Mouse (Mus musculus): Measurements from ENCODE around the gene Rapgef4. TPM values are rescaled to one million over a fixed set of nuclear protein-coding genes. Genes with fewer than 3 reads are reported as not detected.

Rapgef4 gene
- total and polyA plus RNA-seq, 2 experiments from 2014 or later, result 5.3 to 5.5 TPM

DNA sequence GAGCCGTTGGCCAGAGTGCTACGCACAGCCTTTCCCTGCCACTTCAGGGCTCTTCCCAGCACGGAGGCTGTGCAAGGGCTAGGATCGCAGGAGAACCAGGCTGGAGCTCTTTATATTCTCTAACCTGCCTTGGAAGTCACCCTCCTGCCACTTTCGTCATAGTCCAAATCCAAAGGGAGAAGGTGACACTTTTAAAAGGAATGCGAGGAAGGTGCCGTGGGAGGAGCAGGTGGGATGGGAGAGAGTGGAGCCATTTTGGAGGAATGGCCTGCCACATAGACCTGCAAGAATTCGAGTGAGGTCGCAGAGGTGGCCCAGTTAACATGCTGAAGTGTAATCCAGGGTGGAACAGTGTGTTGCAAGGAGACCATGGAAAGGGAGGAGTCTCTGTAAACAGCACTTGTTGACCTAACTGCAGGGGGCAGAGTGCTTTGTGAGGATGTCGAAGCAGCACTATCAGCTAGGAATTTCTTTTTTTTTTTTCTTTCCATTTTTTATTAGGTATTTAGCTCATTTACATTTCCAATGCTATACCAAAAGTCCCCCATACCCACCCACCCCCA lies 94.0 kb downstream of the Rapgef4 start:
- Histone ChIP-seq H3K4me1 (ENCODE audit: control insufficient read depth, insufficient read depth) (no peaks in the 10 kb centered on the region), H3K4me2 (ENCODE audit: low read depth, low read length) (no peak overlapping the region), H3K9me3 (replicated peaks; ENCODE audit: control insufficient read depth, low read length) (no peaks in the 10 kb centered on the region), H3K36me3 (replicated peaks; ENCODE audit: control insufficient read depth, insufficient read depth, low read length) (no peaks in the 10 kb centered on the region), H3K27me3 (ENCODE audit: control insufficient read depth, insufficient read depth, low read length) (no peaks in the 10 kb centered on the region), H3K4me3 (ENCODE audit: low read depth, low read length) (no peak overlapping the region), H3K27ac (ENCODE audit: low read depth) (no peak overlapping the region), H3K9ac (replicated peaks; ENCODE audit: low read depth, low read length) (no peak overlapping the region)
- DNase-seq (ENCODE audit: low spot score) (no peak), ATAC-seq (ENCODE audit: insufficient read depth, low read depth) (no peak)
- 79% methylated on average over 10 of the region's 10 CpGs for WGBS
- TF ChIP-seq EP300 (IDR thresholded peaks at IDR 0.05; ENCODE audit: low read depth) (no peak), CTCF (IDR thresholded peaks at IDR 0.05; ENCODE audit: low read depth) (no peak)

DNA sequence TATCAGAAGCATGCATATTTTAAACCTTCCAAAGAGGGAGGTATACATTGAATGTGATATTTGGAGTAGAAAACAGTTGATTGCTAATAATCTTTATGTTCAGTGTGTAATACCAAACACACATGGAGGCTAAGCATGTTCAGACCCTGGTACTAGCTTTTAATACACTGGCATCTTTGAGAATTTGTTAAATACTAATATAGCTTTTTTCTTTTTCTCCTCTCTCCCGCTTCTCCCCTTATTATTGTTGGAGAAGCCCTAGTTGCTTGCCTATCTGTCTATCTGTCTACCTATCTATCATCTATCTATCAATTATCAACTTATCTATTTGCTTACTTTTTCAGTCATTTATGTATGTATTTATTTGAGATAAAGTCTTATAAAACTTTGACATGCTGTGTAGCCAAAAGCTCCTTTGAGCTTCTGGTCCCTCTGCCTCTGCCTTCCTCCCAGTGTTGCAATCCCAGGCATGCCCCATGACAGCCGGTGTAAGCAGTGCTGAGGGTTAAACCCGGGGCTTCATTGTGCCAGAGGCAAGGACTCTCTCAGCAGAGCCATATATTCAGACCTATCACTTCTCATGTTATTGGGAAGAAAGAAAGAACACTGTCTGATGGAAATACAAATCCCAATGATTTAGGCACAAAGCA lies 96.6 kb downstream of the Rapgef4 start:
- H3K27ac ChIP-seq (ENCODE audit: low read depth), result no peak overlapping the region
- TF ChIP-seq CTCF (IDR thresholded peaks at IDR 0.05; ENCODE audit: low read depth), result no peak
- no peak for TF ChIP-seq EP300 (IDR thresholded peaks at IDR 0.05; ENCODE audit: low read depth)
- H3K27me3 ChIP-seq (ENCODE audit: control insufficient read depth, insufficient read depth, low read length), result no peaks in the 10 kb centered on the region
- ATAC-seq (ENCODE audit: insufficient read depth, low read depth) (no peak), DNase-seq (ENCODE audit: low spot score) (no peak)
- H3K4me2 ChIP-seq (ENCODE audit: low read depth, low read length), result no peak overlapping the region
- H3K9ac ChIP-seq (replicated peaks; ENCODE audit: low read depth, low read length), result no peak overlapping the region
- no peaks in the 10 kb centered on the region for H3K36me3 ChIP-seq (replicated peaks; ENCODE audit: control insufficient read depth, insufficient read depth, low read length)
- no peaks in the 10 kb centered on the region for H3K9me3 ChIP-seq (replicated peaks; ENCODE audit: control insufficient read depth, low read length)
- WGBS, result 85% methylated on average over 3 of the region's 3 CpGs
- H3K4me1 ChIP-seq (ENCODE audit: control insufficient read depth, insufficient read depth), result no peaks in the 10 kb centered on the region
- H3K4me3 ChIP-seq (ENCODE audit: low read depth, low read length), result no peak overlapping the region

DNA sequence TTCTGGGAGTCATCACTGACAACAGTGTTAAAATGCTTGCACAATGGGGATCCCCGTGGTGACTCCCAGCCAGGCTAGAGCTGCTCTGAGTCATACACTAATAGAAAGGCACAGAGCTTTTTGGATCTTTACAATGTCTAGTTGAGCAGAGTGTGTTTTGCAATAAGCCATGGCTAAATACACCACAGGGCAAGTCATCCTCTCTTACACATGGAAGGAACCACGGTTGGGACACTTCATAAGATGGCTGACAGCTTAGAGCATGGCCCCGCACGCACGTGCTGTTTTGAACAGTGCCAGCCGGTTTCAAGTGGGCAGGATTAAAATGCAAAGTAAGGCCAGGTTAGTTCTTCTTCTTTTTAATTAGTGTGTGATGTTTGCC lies 97.1 kb downstream of the Rapgef4 start:
- Histone ChIP-seq H3K4me3 (ENCODE audit: low read depth, low read length) (no peak overlapping the region), H3K9me3 (replicated peaks; ENCODE audit: control insufficient read depth, low read length) (no peaks in the 10 kb centered on the region), H3K36me3 (replicated peaks; ENCODE audit: control insufficient read depth, insufficient read depth, low read length) (no peaks in the 10 kb centered on the region), H3K27ac (ENCODE audit: low read depth) (no peak overlapping the region), H3K27me3 (ENCODE audit: control insufficient read depth, insufficient read depth, low read length) (no peaks in the 10 kb centered on the region), H3K4me1 (ENCODE audit: control insufficient read depth, insufficient read depth) (no peaks in the 10 kb centered on the region), H3K4me2 (ENCODE audit: low read depth, low read length) (no peak overlapping the region), H3K9ac (replicated peaks; ENCODE audit: low read depth, low read length) (no peak overlapping the region)
- ATAC-seq (ENCODE audit: insufficient read depth, low read depth) (no peak), DNase-seq (ENCODE audit: low spot score) (no peak)
- TF ChIP-seq CTCF (IDR thresholded peaks at IDR 0.05; ENCODE audit: low read depth) (no peak), EP300 (IDR thresholded peaks at IDR 0.05; ENCODE audit: low read depth) (no peak)
- WGBS, result 79% methylated on average over 6 of the region's 6 CpGs

DNA sequence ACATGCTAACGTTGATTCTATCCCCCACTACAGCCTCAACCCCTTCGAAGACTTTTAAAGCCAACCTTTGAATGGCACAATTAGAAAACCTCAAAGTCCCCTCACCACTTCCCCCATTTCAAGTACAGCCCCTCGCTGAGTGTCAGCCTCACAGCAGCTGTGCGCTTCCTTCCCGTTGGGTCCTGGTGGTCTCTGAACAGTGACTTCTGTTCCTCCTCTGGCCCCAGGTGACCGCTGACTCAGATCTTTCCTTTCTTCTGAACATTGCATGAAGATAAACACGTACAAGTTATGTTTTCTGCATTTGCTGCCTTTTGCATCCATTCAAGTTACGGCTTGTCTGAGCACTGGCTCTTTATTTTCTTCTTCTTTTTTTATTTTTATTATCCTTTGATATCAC lies 98.1 kb downstream of the Rapgef4 start:
- no peak for ATAC-seq (ENCODE audit: insufficient read depth, low read depth)
- Histone ChIP-seq H3K9ac (replicated peaks; ENCODE audit: low read depth, low read length) (no peak overlapping the region), H3K9me3 (replicated peaks; ENCODE audit: control insufficient read depth, low read length) (no peaks in the 10 kb centered on the region), H3K27ac (ENCODE audit: low read depth) (no peak overlapping the region), H3K27me3 (ENCODE audit: control insufficient read depth, insufficient read depth, low read length) (no peaks in the 10 kb centered on the region), H3K4me2 (ENCODE audit: low read depth, low read length) (no peak overlapping the region), H3K4me1 (ENCODE audit: control insufficient read depth, insufficient read depth) (no peaks in the 10 kb centered on the region), H3K4me3 (ENCODE audit: low read depth, low read length) (no peak overlapping the region), H3K36me3 (replicated peaks; ENCODE audit: control insufficient read depth, insufficient read depth, low read length) (no peaks in the 10 kb centered on the region)
- 73% methylated on average over 8 of the region's 8 CpGs for WGBS
- TF ChIP-seq CTCF (IDR thresholded peaks at IDR 0.05; ENCODE audit: low read depth), result no peak
- DNase-seq (ENCODE audit: low spot score), result no peak

DNA sequence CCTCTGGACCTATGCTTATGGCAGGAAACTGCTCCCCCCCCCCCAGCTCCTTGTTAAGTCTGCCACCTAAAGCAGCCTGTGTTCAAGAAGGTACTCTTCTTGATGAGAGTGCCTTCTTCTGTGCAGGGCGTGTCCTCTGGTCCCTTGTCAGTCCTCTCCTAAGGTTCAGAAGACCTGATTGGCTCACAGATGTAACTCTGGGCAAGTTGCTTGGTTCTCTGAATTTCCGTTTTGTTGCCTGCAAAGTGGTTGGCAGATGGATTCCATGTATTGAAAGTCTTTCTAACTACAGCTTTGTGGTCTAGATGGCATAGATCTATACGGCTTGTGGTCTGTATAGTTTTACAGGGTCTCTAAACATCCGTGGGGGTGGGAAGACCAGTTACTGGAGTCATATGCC lies 101.8 kb downstream of the Rapgef4 start:
- DNase-seq (ENCODE audit: low spot score), result no peak
- no peaks in the 10 kb centered on the region for H3K36me3 ChIP-seq (replicated peaks; ENCODE audit: control insufficient read depth, insufficient read depth, low read length)
- no peaks in the 10 kb centered on the region for H3K9me3 ChIP-seq (replicated peaks; ENCODE audit: control insufficient read depth, low read length)

DNA sequence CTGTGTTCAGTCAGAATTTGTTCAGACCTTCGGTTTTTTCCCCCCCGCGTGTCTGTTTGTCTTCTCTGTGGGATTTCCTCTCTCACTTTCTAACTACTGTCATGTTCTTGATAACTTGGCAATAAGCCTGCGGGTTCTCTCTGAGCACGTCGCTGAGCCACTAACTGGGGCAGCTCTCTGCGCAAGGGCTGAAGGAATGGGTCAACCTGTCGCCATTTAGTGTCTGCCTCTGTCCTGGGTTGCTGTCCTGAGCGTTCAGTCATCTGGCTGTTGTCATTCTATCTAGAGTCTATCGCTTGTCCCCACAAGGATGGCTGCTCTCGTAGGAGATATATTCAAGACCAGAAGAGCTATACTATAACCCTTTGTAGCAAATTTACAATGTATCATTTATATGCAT lies 107.8 kb downstream of the Rapgef4 start:
- 0 out of 2 replicates have a peak overlapping the region, but pooled peaks have one; percentile 9 for H3K4me2 ChIP-seq (ENCODE audit: low read depth, low read length)
- no peaks in the 10 kb centered on the region for H3K9me3 ChIP-seq (replicated peaks; ENCODE audit: control insufficient read depth, low read length)
- ATAC-seq (ENCODE audit: insufficient read depth, low read depth) (no peak), DNase-seq (ENCODE audit: low spot score) (no peak)
- H3K27ac ChIP-seq (ENCODE audit: low read depth), result no peak overlapping the region
- H3K4me1 ChIP-seq (ENCODE audit: control insufficient read depth, insufficient read depth), result 0 out of 2 replicates have a peak, but pooled peaks cover 4% of the 10 kb centered on the region
- no peaks in the 10 kb centered on the region for H3K27me3 ChIP-seq (ENCODE audit: control insufficient read depth, insufficient read depth, low read length)
- H3K4me3 ChIP-seq (ENCODE audit: low read depth, low read length), result no peak overlapping the region
- H3K9ac ChIP-seq (replicated peaks; ENCODE audit: low read depth, low read length), result no peak overlapping the region
- 40% methylated on average over 11 of the region's 11 CpGs for WGBS
- no peaks in the 10 kb centered on the region for H3K36me3 ChIP-seq (replicated peaks; ENCODE audit: control insufficient read depth, insufficient read depth, low read length)
- TF ChIP-seq CTCF (IDR thresholded peaks at IDR 0.05; ENCODE audit: low read depth) (no peak), EP300 (IDR thresholded peaks at IDR 0.05; ENCODE audit: low read depth) (no peak)

More for the DNA sequence above, 101.8 kb downstream of the Rapgef4 start:
- H3K4me3 ChIP-seq (ENCODE audit: low read depth, low read length), result no peak overlapping the region
- no peaks in the 10 kb centered on the region for H3K4me1 ChIP-seq (ENCODE audit: control insufficient read depth, insufficient read depth)
- H3K27ac ChIP-seq (ENCODE audit: low read depth), result no peak overlapping the region
- ATAC-seq (ENCODE audit: insufficient read depth, low read depth), result no peak
- 81% methylated on average over 4 of the region's 4 CpGs for WGBS
- TF ChIP-seq CTCF (IDR thresholded peaks at IDR 0.05; ENCODE audit: low read depth) (no peak), EP300 (IDR thresholded peaks at IDR 0.05; ENCODE audit: low read depth) (no peak)
- no peak overlapping the region for H3K9ac ChIP-seq (replicated peaks; ENCODE audit: low read depth, low read length)
- H3K4me2 ChIP-seq (ENCODE audit: low read depth, low read length), result no peak overlapping the region
- no peaks in the 10 kb centered on the region for H3K27me3 ChIP-seq (ENCODE audit: control insufficient read depth, insufficient read depth, low read length)
